Mouse (Mus musculus) megakaryocyte, embryonic 14.5 days (primary cell): ENCODE measurements at regions not wholly inside any gene's neighbourhood (a gene's known extent, or its start where the extent isn't known, plus 50 kb on each side); places are given as distances from the start of the nearest gene placed in this dataset.
"Not testable (repeated sequence)": the region's sequence is repeated elsewhere in the genome, so short reads cannot be mapped to it uniquely, and the experiment has no call there.

Experiments
- FLI1 ChIP-seq: IDR thresholded peaks from 2 replicates; pipeline ENCODE4 v1.6.1; 2012; ENCODE audit warnings: low read length, inconsistent platforms, mixed read lengths
- GATA1 ChIP-seq: IDR thresholded peaks from 3 replicates; pipeline ENCODE4 v1.6.1; 2012; ENCODE audit warnings: mixed read lengths, low read length, inconsistent platforms, borderline replicate concordance

GRCm38 (mm10) chr12:27896682-27897081, 554.3 kb upstream of the Sox11 start:
- TF ChIP-seq GATA1, FLI1: not testable (repeated sequence)
